Mouse (Mus musculus) olfactory bulb, adult 2 months (tissue): ENCODE data around the gene Litaf. TPM values are rescaled to one million over a fixed set of nuclear protein-coding genes. Genes with fewer than 3 reads are reported as not detected.

Source experiments
- H3K27ac ChIP-seq: fragments of 200-500 bp; 2 replicates; pipeline ENCODE4 v1.5.1; 2012; ENCODE audit warnings: low read depth, low read length; ENCODE audit not compliant: insufficient read depth
- H3K4me1 ChIP-seq: fragments of 200-500 bp; 2 replicates; pipeline ENCODE4 v1.6.1; 2012; ENCODE audit warnings: low read length; ENCODE audit not compliant: control insufficient read depth, insufficient read depth
- H3K4me3 ChIP-seq: fragments of 200-500 bp; 2 replicates; pipeline ENCODE4 v1.5.1; 2012; ENCODE audit warnings: mild to moderate bottlenecking, low read depth, low read length, moderate library complexity; ENCODE audit not compliant: insufficient read depth
- CTCF ChIP-seq: fragments of 200-500 bp; IDR thresholded peaks from 2 replicates; pipeline ENCODE4 v1.5.1; 2012; ENCODE audit warnings: low read depth, mild to moderate bottlenecking, low read length, moderate library complexity; ENCODE audit not compliant: insufficient read depth
- POLR2A ChIP-seq: fragments of 200-500 bp; IDR thresholded peaks from 2 replicates; pipeline ENCODE4 v1.6.1; 2012; ENCODE audit warnings: mild to moderate bottlenecking, low read depth, low read length, moderate library complexity; ENCODE audit not compliant: insufficient read depth
- WGBS: fragments of 180-500 bp; shearing (Covaris S2); methylation state at CpG from one replicate; pipeline ENCODE4 v1.1.7; 2018; 5-methylcytosine and 5-hydroxymethylcytosine counted together
- polyA plus RNA-seq: library from polyadenylated mRNA; stranded (reverse); fragments of >200 nt; gene quantifications from 2 replicates; pipeline ENCODE4 v1.2.4, GENCODE M21; 2012; ENCODE audit warnings: low replicate concordance; ENCODE audit not compliant: missing spikeins, insufficient read depth, insufficient read length

The Litaf gene
- polyA plus RNA-seq, 1 experiment = not detected

- no peak for TF ChIP-seq CTCF
- TF ChIP-seq POLR2A = no peak
- Histone ChIP-seq H3K27ac (no peak overlapping the region), H3K4me3 (no peak overlapping the region), H3K4me1 (peaks cover 12% of the 10 kb centered on the region)
- 92% methylated on average over 9 of the region's 9 CpGs for WGBS
Measured at GRCm38 (mm10) chr16:10950539-10950938, 115.4 kb downstream of the Litaf start.

- H3K27ac ChIP-seq = no peak overlapping the region
- 61% methylated on average over 3 of the region's 3 CpGs for WGBS
- H3K4me3 ChIP-seq = no peak overlapping the region
- H3K4me1 ChIP-seq = peaks cover 5% of the 10 kb centered on the region; the same call in 1 of the 2 replicates
- no peak for TF ChIP-seq CTCF
- TF ChIP-seq POLR2A = no peak
Measured at GRCm38 (mm10) chr16:10947724-10948123, 118.2 kb downstream of the Litaf start.

GRCm38 (mm10) chr16:10945381-10946127 lies 120.4 kb downstream of the Litaf start:
- Histone ChIP-seq H3K27ac (no peak overlapping the region), H3K4me3 (no peak overlapping the region), H3K4me1 (peaks cover 2% of the 10 kb centered on the region; the same call in 1 of the 2 replicates)
- WGBS = 77% methylated on average over 7 of the region's 7 CpGs
- TF ChIP-seq CTCF (no peak), POLR2A (no peak)

- H3K4me3 ChIP-seq = no peak overlapping the region
- WGBS = 66% methylated on average over 7 of the region's 7 CpGs
Measured at GRCm38 (mm10) chr16:10944545-10944944, 121.4 kb downstream of the Litaf start.

GRCm38 (mm10) chr16:10943257-10943656 lies 122.7 kb downstream of the Litaf start:
- TF ChIP-seq POLR2A (no peak), CTCF (no peak)
- WGBS = 83% methylated on average over 5 of the region's 5 CpGs
- Histone ChIP-seq H3K4me1 (no peaks in the 10 kb centered on the region), H3K4me3 (no peak overlapping the region), H3K27ac (no peak overlapping the region)

More at GRCm38 (mm10) chr16:10944545-10944944, 121.4 kb downstream of the Litaf start:
- Histone ChIP-seq H3K27ac (no peak overlapping the region), H3K4me1 (no peaks in the 10 kb centered on the region)
- TF ChIP-seq POLR2A (no peak), CTCF (no peak)

GRCm38 (mm10) chr16:10940661-10941060 lies 125.3 kb downstream of the Litaf start:
- Histone ChIP-seq H3K27ac (no peak overlapping the region), H3K4me3 (no peak overlapping the region), H3K4me1 (no peaks in the 10 kb centered on the region)
- TF ChIP-seq POLR2A (no peak), CTCF (no peak)
- WGBS = 92% methylated on average over 2 of the region's 2 CpGs

GRCm38 (mm10) chr16:10939932-10940331 lies 126.0 kb downstream of the Litaf start:
- H3K27ac ChIP-seq = no peak overlapping the region
- TF ChIP-seq POLR2A (no peak), CTCF (no peak)
- no peaks in the 10 kb centered on the region for H3K4me1 ChIP-seq
- H3K4me3 ChIP-seq = no peak overlapping the region
- WGBS = 94% methylated on average over 4 of the region's 4 CpGs

- Histone ChIP-seq H3K4me1 (no peaks in the 10 kb centered on the region; the same call in 1 of the 2 replicates), H3K27ac (no peak overlapping the region), H3K4me3 (no peak overlapping the region)
- TF ChIP-seq CTCF (no peak), POLR2A (no peak)
- WGBS = 89% methylated on average over 11 of the region's 11 CpGs
Measured at GRCm38 (mm10) chr16:10937497-10937896, 128.5 kb downstream of the Litaf start.

- WGBS = 76% methylated on average over 5 of the region's 5 CpGs
- no peaks in the 10 kb centered on the region; the same call in 1 of the 2 replicates for H3K4me1 ChIP-seq
- H3K4me3 ChIP-seq = no peak overlapping the region
- TF ChIP-seq POLR2A = no peak
- no peak for TF ChIP-seq CTCF
- H3K27ac ChIP-seq = no peak overlapping the region
Measured at GRCm38 (mm10) chr16:10936700-10937319, 129.1 kb downstream of the Litaf start.
